Mouse (Mus musculus) limb, embryonic 12.5 days (tissue): ENCODE measurements around the gene Kif6. TPM values are rescaled to one million over a fixed set of nuclear protein-coding genes. Genes with fewer than 3 reads are reported as not detected.

Experiments
- ATAC-seq: fragments of 200-750 bp; cut with Nextera tagmentation; 2 replicates; pipeline ENCODE4 v1.8.0; 2017; ENCODE audit warnings: low read depth, moderate TSS enrichment; ENCODE audit not compliant: insufficient number of reproducible peaks, insufficient read depth, low FRiP score, low TSS enrichment
- H3K27ac ChIP-seq: fragments of 300-500 bp; sonication (generic); 2 replicates; pipeline ENCODE4 v1.5.1; 2016; ENCODE audit warnings: mild to moderate bottlenecking, moderate library complexity
- H3K27me3 ChIP-seq: fragments of 300-500 bp; sonication (generic); 2 replicates; pipeline ENCODE4 v1.6.1; 2016; ENCODE audit warnings: mild to moderate bottlenecking, moderate library complexity
- H3K36me3 ChIP-seq: fragments of 300-500 bp; sonication (generic); 2 replicates; pipeline ENCODE4 v1.6.1; 2016; ENCODE audit warnings: mild to moderate bottlenecking, moderate library complexity
- H3K4me1 ChIP-seq: fragments of 300-500 bp; sonication (generic); replicated peaks from 2 replicates; pipeline ENCODE4 v1.6.1; 2016
- H3K4me2 ChIP-seq: fragments of 300-500 bp; sonication (generic); 2 replicates; pipeline ENCODE4 v1.6.1; 2016; ENCODE audit warnings: mild to moderate bottlenecking, moderate library complexity
- H3K4me3 ChIP-seq: fragments of 300-500 bp; sonication (generic); replicated peaks from 2 replicates; pipeline ENCODE4 v1.5.1; 2016; ENCODE audit warnings: mild to moderate bottlenecking
- H3K9ac ChIP-seq: fragments of 300-500 bp; sonication (generic); replicated peaks from 2 replicates; pipeline ENCODE4 v1.6.1; 2016; ENCODE audit warnings: mild to moderate bottlenecking, moderate library complexity
- H3K9me3 ChIP-seq: fragments of 300-500 bp; sonication (generic); 2 replicates; pipeline ENCODE4 v1.6.1; 2016; ENCODE audit warnings: mild to moderate bottlenecking, moderate library complexity
- WGBS: fragments of 180-500 bp; shearing (Covaris S2); methylation state at CpG from one replicate; pipeline ENCODE4 v1.1.7; 2016; 5-methylcytosine and 5-hydroxymethylcytosine counted together
- polyA plus RNA-seq: library from polyadenylated mRNA; unstranded; fragments of >200 nt; fragmentation: Nextera tagmentation; extraction: Ambion mirVana; gene quantifications from 2 replicates; pipeline ENCODE4 v1.2.1, GENCODE M21; 2016

Kif6 gene
- polyA plus RNA-seq, 1 experiment from 2014 or later = 4.7 TPM

- H3K4me1 ChIP-seq = 0 out of 2 replicates have a peak, but pooled peaks cover 4% of the 10 kb centered on the region
- H3K27ac ChIP-seq = no peak overlapping the region
- no peaks in the 10 kb centered on the region for H3K36me3 ChIP-seq
- no peaks in the 10 kb centered on the region for H3K9me3 ChIP-seq
- ATAC-seq = no peak
- no peak overlapping the region for H3K4me3 ChIP-seq
- no peak overlapping the region for H3K9ac ChIP-seq
- WGBS = 59% methylated on average over 12 of the region's 12 CpGs
- H3K27me3 ChIP-seq = no peaks in the 10 kb centered on the region
- H3K4me2 ChIP-seq = no peak overlapping the region
Measured at GRCm38 (mm10) chr17:49703492-49704249, 88.7 kb downstream of the Kif6 start.

GRCm38 (mm10) chr17:49709192-49709591, 94.3 kb downstream of the Kif6 start:
- ATAC-seq = no peak
- WGBS = 79% methylated on average over 2 of the region's 2 CpGs
- Histone ChIP-seq H3K4me2 (no peak overlapping the region), H3K4me3 (no peak overlapping the region), H3K27me3 (no peaks in the 10 kb centered on the region), H3K27ac (no peak overlapping the region), H3K4me1 (no peaks in the 10 kb centered on the region), H3K9me3 (no peaks in the 10 kb centered on the region), H3K9ac (no peak overlapping the region), H3K36me3 (no peaks in the 10 kb centered on the region)

GRCm38 (mm10) chr17:49710101-49710630, 95.2 kb downstream of the Kif6 start:
- no peak for ATAC-seq
- H3K9ac ChIP-seq = no peak overlapping the region
- H3K9me3 ChIP-seq = no peaks in the 10 kb centered on the region
- no peak overlapping the region for H3K4me3 ChIP-seq
- no peak overlapping the region for H3K4me2 ChIP-seq
- H3K27ac ChIP-seq = no peak overlapping the region
- no peaks in the 10 kb centered on the region for H3K4me1 ChIP-seq
- no peaks in the 10 kb centered on the region for H3K27me3 ChIP-seq
- WGBS = 65% methylated on average over 5 of the region's 5 CpGs
- H3K36me3 ChIP-seq = no peaks in the 10 kb centered on the region

- no peaks in the 10 kb centered on the region for H3K27me3 ChIP-seq
- no peak overlapping the region for H3K4me3 ChIP-seq
- 93% methylated on average over 2 of the region's 2 CpGs for WGBS
- no peaks in the 10 kb centered on the region for H3K9me3 ChIP-seq
- no peaks in the 10 kb centered on the region for H3K4me1 ChIP-seq
- no peak for ATAC-seq
- no peaks in the 10 kb centered on the region for H3K36me3 ChIP-seq
- no peak overlapping the region for H3K27ac ChIP-seq
- H3K9ac ChIP-seq = no peak overlapping the region
- H3K4me2 ChIP-seq = no peak overlapping the region
Measured at GRCm38 (mm10) chr17:49726206-49726605, 111.3 kb downstream of the Kif6 start.

GRCm38 (mm10) chr17:49726976-49727375, 112.0 kb downstream of the Kif6 start:
- 90% methylated on average over 4 of the region's 4 CpGs for WGBS
- no peak for ATAC-seq
- H3K4me2 ChIP-seq = no peak overlapping the region

GRCm38 (mm10) chr17:49727428-49728045, 112.6 kb downstream of the Kif6 start:
- no peaks in the 10 kb centered on the region for H3K4me1 ChIP-seq
- H3K27me3 ChIP-seq = no peaks in the 10 kb centered on the region
- no peak for ATAC-seq
- H3K9ac ChIP-seq = no peak overlapping the region
- H3K27ac ChIP-seq = no peak overlapping the region
- WGBS = 88% methylated on average over 5 of the region's 5 CpGs
- no peak overlapping the region for H3K4me2 ChIP-seq
- H3K36me3 ChIP-seq = no peaks in the 10 kb centered on the region
- H3K9me3 ChIP-seq = no peaks in the 10 kb centered on the region
- H3K4me3 ChIP-seq = no peak overlapping the region

More at GRCm38 (mm10) chr17:49726976-49727375, 112.0 kb downstream of the Kif6 start:
- Histone ChIP-seq H3K9ac (no peak overlapping the region), H3K9me3 (no peaks in the 10 kb centered on the region), H3K4me3 (no peak overlapping the region), H3K4me1 (no peaks in the 10 kb centered on the region), H3K36me3 (no peaks in the 10 kb centered on the region), H3K27me3 (no peaks in the 10 kb centered on the region), H3K27ac (no peak overlapping the region)

- Histone ChIP-seq H3K27me3 (no peaks in the 10 kb centered on the region), H3K4me1 (no peaks in the 10 kb centered on the region), H3K4me3 (no peak overlapping the region), H3K9me3 (no peaks in the 10 kb centered on the region), H3K4me2 (no peak overlapping the region), H3K36me3 (no peaks in the 10 kb centered on the region), H3K27ac (no peak overlapping the region), H3K9ac (no peak overlapping the region)
- no peak for ATAC-seq
- WGBS = 85% methylated on average over 1 of the region's 1 CpGs
Measured at GRCm38 (mm10) chr17:49729856-49730255, 114.9 kb downstream of the Kif6 start.

GRCm38 (mm10) chr17:49732706-49733105, 117.8 kb downstream of the Kif6 start:
- no peak overlapping the region for H3K9ac ChIP-seq
- no peak overlapping the region for H3K4me3 ChIP-seq
- H3K4me1 ChIP-seq = no peaks in the 10 kb centered on the region
- no peak overlapping the region for H3K27ac ChIP-seq
- ATAC-seq = no peak
- peaks cover 11% of the 10 kb centered on the region; the same call in 1 of the 2 replicates for H3K9me3 ChIP-seq
- 89% methylated on average over 8 of the region's 8 CpGs for WGBS
- no peak overlapping the region for H3K4me2 ChIP-seq
- no peaks in the 10 kb centered on the region for H3K36me3 ChIP-seq
- no peaks in the 10 kb centered on the region for H3K27me3 ChIP-seq

- Histone ChIP-seq H3K27me3 (no peaks in the 10 kb centered on the region), H3K36me3 (no peaks in the 10 kb centered on the region), H3K4me2 (no peak overlapping the region), H3K9ac (no peak overlapping the region), H3K27ac (no peak overlapping the region), H3K9me3 (peaks cover 11% of the 10 kb centered on the region; the same call in 1 of the 2 replicates), H3K4me3 (no peak overlapping the region), H3K4me1 (no peaks in the 10 kb centered on the region)
- no peak for ATAC-seq
- 82% methylated on average over 6 of the region's 6 CpGs for WGBS
Measured at GRCm38 (mm10) chr17:49734079-49734478, 119.1 kb downstream of the Kif6 start.

GRCm38 (mm10) chr17:49734776-49735175, 119.8 kb downstream of the Kif6 start:
- 89% methylated on average over 2 of the region's 2 CpGs for WGBS
- no peak for ATAC-seq

GRCm38 (mm10) chr17:49736364-49736763, 121.4 kb downstream of the Kif6 start:
- 69% methylated on average over 3 of the region's 3 CpGs for WGBS
- ATAC-seq = no peak

More at GRCm38 (mm10) chr17:49734776-49735175, 119.8 kb downstream of the Kif6 start:
- Histone ChIP-seq H3K4me1 (no peaks in the 10 kb centered on the region), H3K27me3 (no peaks in the 10 kb centered on the region), H3K36me3 (no peaks in the 10 kb centered on the region), H3K4me2 (no peak overlapping the region), H3K9ac (no peak overlapping the region), H3K4me3 (no peak overlapping the region), H3K9me3 (peaks cover 11% of the 10 kb centered on the region; the same call in 1 of the 2 replicates), H3K27ac (no peak overlapping the region)

More at GRCm38 (mm10) chr17:49736364-49736763, 121.4 kb downstream of the Kif6 start:
- Histone ChIP-seq H3K4me1 (no peaks in the 10 kb centered on the region), H3K27me3 (no peaks in the 10 kb centered on the region), H3K4me2 (no peak overlapping the region), H3K4me3 (no peak overlapping the region), H3K9ac (no peak overlapping the region), H3K9me3 (peaks cover 11% of the 10 kb centered on the region; the same call in 1 of the 2 replicates), H3K36me3 (no peaks in the 10 kb centered on the region), H3K27ac (no peak overlapping the region)
